Mouse (Mus musculus): ENCODE results near the gene 4933427D14Rik. TPM values are rescaled to one million over a fixed set of nuclear protein-coding genes. Genes with fewer than 3 reads are reported as not detected.
A peak's percentile ranks its signal among the peaks of the same experiment; 100 is the strongest.
"Not testable (repeated sequence)": the region's sequence is repeated elsewhere in the genome, so short reads cannot be mapped to it uniquely, and the experiment has no call there.

Gene 4933427D14Rik
- total RNA-seq, 2 experiments from 2014 or later = 33.8 to 34.3 TPM

- peak in 1 of 2 experiments; percentile 22 for DNase-seq (ENCODE audit: low spot score in 2 of 2)
Observed at GRCm38 (mm10) chr11:72205256-72205655, 2.0 kb downstream of the 4933427D14Rik start.

GRCm38 (mm10) chr11:72203440-72203839, 3.8 kb downstream of the 4933427D14Rik start:
- DNase-seq (ENCODE audit: low spot score in 2 of 2) = no peak

- DNase-seq (ENCODE audit: low spot score in 2 of 2) = no peak
Observed at GRCm38 (mm10) chr11:72196506-72196905, 10.8 kb downstream of the 4933427D14Rik start.

- no peak for DNase-seq (ENCODE audit: low spot score in 2 of 2)
Observed at GRCm38 (mm10) chr11:72194259-72194658, 13.0 kb downstream of the 4933427D14Rik start.

DNA sequence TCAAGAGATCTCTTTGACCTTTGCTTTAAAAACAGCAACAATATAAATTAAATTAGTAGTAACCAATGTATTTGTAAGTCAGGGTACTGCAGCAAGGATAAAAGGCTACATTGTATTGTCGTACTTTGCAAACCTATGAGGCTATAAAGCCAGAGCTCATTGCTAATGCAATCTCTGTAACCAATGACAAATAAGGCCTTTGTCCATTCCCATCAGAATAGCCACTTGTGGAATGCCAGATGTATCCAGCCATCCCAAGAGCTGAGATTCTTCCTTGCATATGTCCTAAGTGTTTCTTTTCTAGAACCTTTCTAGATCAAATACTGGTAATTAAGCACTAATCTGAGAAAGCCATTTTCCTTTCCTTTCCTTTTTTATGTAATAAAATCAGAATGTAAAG, 16.4 kb downstream of the 4933427D14Rik start:
- DNase-seq (ENCODE audit: low spot score in 2 of 2) = no peak

- DNase-seq (ENCODE audit: low spot score in 2 of 2) = no peak
Observed at GRCm38 (mm10) chr11:72184252-72184651, 23.0 kb downstream of the 4933427D14Rik start.

DNA sequence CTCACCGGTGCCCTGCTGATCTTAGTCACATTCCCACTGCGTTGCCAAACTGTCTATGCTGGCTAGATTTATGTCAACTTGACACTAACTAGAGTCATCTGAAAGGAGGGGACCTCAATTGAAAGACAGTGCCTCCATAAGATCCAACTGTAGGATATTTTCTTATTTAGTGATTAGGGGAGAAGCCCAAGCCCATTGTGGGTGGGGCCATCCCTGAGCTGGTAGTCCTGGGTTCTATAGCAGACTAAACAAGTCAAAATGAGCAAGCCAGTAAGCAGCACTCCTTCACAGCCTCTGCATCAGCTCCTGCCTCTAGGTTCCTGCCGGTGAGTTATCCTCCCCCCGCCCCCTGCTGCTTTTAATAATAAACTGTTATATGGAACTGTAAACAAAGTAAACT, 26.1 kb downstream of the 4933427D14Rik start:
- DNase-seq (ENCODE audit: low spot score in 2 of 2) = no peak

- DNase-seq (ENCODE audit: low spot score in 2 of 2) = no peak
Observed at GRCm38 (mm10) chr11:72180556-72180955, 26.7 kb downstream of the 4933427D14Rik start.

DNA sequence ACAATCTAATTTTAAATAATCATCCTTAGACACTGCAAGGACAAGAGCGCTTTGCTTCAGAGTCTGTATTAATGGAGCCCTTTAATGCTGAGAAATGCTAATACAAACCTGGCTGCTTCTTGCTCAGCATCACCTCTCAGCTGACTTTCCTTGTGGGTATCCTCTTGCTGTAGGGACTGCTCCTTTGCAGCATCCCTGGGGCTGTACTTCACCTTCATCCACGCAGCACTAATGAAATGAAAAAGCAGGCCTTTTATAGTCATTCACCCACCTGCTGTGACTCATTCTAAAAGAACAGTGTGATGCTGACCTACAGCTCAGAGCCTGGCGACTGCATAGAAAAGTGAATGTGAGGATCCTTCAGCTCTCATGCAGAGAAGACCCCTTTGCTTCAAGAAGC, 30.7 kb downstream of the 4933427D14Rik start:
- no peak for DNase-seq (ENCODE audit: low spot score in 2 of 2)

- no peak for DNase-seq (ENCODE audit: low spot score in 2 of 2)
Observed at GRCm38 (mm10) chr11:72175966-72176365, 31.3 kb downstream of the 4933427D14Rik start.

- DNase-seq (ENCODE audit: low spot score in 2 of 2) = no peak
Observed at GRCm38 (mm10) chr11:72174721-72175120, 32.5 kb downstream of the 4933427D14Rik start.

- no peak for DNase-seq (ENCODE audit: low spot score in 2 of 2)
Observed at GRCm38 (mm10) chr11:72173506-72173905, 33.8 kb downstream of the 4933427D14Rik start.

GRCm38 (mm10) chr11:72171906-72172305, 35.4 kb downstream of the 4933427D14Rik start:
- DNase-seq (ENCODE audit: low spot score in 2 of 2) = not testable (repeated sequence)

DNA sequence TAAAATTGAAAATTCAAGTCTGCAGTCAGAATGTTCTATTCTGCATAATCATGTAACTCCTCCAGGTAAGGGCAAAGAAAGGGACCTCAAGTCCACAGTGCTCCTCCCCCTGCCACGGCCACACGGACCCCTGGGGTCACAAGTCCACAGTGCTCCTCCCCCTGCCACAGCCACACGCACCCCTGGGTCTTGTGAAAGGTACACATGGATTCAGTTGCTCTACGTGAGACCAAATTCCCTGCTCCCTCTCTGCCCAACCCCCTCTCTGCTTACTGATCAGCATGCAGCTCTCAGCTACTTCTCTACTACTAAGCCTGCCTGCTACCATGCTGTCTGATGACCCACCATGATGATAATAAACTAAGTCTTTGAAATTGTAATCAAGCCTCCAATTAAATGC, 37.4 kb downstream of the 4933427D14Rik start:
- no peak for DNase-seq (ENCODE audit: low spot score in 2 of 2)

- DNase-seq (ENCODE audit: low spot score in 2 of 2) = no peak
Observed at GRCm38 (mm10) chr11:72163198-72163597, 44.1 kb downstream of the 4933427D14Rik start.

DNA sequence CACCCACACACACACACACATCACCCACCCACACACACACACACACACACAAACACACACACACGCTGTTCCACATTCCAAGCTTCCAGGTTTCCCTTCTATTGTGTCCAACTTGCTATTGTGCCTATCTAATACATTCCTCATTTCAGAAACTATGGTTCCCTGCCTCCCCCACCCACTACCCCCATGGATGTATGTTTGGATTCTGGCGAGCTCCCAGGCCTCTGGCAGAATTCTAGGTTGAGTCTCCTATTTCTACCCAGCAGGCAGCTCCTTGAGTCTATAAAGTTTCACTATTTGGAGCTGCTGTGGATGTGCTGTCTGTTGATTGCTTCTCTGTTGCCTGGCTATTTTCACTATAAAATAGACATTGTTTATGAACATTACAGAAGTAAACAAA, 50.6 kb downstream of the 4933427D14Rik start:
- peak; percentile 46 to 58 for DNase-seq (ENCODE audit: low spot score in 2 of 2)

GRCm38 (mm10) chr11:72155981-72156428, 51.3 kb downstream of the 4933427D14Rik start:
- DNase-seq (ENCODE audit: low spot score in 2 of 2) = no peak

DNA sequence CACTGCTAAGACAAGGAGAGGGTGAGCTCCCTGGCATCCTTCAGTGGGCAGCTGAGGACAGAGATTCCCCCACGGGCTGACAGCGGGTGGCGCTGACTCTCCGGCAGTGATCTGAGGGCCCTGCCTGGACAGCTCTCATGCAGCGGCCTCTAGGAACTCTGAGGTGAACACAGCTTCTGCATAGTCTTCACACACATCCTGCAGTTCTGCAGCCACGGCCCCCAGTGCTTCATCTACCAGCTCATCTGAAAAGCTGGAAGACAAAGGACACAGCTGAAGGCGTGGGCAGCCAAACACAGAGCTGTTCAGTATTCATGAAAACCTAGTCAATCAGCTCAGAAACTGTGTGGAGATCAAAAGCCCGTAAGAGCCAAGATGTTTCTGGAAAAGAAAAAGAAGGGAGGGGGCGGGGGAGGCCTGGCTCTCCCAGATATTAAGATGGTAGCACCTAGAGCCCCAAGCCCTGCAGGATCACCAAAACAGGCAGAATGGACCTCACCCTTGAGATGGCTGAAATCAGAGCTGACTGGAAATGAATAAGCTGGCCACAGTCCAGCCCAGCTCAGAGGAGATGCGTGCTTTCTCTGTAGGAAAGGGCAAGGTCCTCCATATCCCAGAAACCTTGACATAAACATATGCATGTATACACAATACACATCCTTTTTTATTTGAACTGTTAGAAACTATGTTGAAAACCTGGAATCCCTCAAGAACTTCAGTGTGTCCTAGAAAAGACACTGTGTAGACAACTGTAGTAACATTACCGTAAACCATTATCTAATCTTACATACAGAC, 51.9 kb downstream of the 4933427D14Rik start:
- peak; percentile 50 to 64 for DNase-seq (ENCODE audit: low spot score in 2 of 2)

DNA sequence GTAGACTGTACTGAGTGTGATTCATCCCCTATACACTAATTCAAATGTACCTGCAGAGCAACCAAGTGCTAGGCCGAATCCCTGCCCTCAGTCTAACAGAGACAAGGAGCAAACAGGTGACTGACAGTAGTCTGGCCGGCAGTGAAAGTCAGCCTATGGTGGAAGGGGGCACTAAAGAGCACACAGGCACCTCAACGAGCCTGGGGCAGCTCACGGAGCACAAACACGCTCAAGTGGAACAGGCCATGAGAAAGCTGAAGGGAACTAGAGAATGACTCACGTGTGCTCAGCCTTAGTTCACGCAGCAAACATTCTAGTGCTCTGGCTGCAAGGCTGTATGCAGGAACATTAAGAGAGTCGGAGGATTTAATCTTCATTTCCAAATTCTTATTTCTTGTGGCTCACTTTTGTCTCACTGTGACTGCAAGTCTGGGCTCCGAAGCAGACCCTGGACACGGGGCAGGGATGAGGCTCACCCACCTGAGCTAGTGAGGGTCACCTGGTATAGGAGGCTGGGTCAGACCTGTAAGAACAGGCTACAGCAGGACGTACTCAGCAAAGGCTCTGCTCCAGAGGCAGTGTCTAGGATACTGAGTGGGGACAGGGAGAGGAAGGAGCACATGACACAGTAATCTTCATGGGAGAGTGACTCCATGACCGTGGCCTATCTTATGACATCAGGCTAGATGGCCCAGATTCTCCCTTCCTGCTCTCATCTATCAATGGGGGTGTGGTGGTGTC, 54.0 kb downstream of the 4933427D14Rik start:
- DNase-seq (ENCODE audit: low spot score in 2 of 2) = no peak

DNA sequence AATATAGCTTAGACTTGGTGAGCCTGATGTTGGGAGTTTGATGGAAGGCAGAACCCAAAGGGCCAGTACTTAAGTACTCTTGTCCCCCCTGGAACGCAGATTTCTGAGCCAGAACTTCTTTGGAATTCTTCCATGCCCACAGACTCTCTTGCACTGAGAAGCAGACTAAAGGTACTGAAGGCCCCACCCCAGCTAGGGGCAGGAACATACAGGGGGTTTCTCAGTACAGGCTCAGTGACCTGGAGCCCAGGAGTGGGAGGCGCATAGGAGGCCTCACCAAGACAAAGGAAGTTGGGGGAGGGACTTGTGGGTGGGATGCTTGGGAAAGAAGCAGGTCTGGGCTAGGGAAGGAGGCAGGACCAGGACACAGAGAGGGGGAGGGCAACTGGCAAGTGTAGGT, 56.1 kb downstream of the 4933427D14Rik start:
- DNase-seq (ENCODE audit: low spot score in 2 of 2) = no peak

DNA sequence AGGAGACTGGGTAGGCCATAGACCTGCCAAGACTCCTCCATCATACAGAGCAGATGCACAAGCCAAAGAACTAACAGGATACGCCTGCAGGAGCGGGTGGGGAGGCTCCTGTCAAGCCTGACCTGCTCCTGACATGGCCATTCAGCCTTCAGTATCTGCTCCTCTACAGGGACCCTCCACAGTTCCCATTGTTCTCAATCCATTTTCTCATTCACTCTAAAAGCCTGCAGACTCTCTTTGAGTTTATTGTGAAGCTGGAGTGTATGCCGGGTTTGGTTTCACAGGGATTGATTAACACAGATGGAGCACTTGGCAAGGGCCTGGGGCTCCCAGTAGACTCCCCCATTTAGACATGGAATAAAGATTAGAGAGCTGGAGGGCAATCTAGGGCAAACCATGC, 59.3 kb downstream of the 4933427D14Rik start:
- no peak for DNase-seq (ENCODE audit: low spot score in 2 of 2)

DNA sequence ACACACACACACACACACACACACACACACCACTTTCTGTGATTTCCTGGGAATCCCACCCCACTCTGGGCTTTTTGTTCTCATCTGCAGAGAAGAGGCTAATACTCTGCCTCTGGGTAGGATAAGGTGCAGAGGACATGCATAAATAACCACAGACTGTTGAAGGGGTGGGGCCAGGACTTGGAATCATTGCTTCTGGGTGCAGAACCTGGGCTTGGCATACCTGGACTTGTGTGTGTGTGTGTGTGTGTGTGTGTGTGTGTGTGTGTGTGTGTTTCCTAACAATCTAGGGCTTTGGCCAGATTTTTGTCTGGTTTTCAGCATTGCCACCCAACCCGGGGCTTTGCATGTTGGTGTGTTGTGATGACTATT, 61.4 kb downstream of the 4933427D14Rik start:
- DNase-seq (ENCODE audit: low spot score in 2 of 2) = no peak

Measured in left cerebral cortex, adult 18-20 months (tissue).